Mouse (Mus musculus): ENCODE measurements around the gene Tvp23a. TPM values are rescaled to one million over a fixed set of nuclear protein-coding genes. Genes with fewer than 3 reads are reported as not detected.
A peak's percentile ranks its signal among the peaks of the same experiment; 100 is the strongest.

Gene Tvp23a
- polyA plus RNA-seq, 1 experiment from 2014 or later = 15.7 TPM

DNA sequence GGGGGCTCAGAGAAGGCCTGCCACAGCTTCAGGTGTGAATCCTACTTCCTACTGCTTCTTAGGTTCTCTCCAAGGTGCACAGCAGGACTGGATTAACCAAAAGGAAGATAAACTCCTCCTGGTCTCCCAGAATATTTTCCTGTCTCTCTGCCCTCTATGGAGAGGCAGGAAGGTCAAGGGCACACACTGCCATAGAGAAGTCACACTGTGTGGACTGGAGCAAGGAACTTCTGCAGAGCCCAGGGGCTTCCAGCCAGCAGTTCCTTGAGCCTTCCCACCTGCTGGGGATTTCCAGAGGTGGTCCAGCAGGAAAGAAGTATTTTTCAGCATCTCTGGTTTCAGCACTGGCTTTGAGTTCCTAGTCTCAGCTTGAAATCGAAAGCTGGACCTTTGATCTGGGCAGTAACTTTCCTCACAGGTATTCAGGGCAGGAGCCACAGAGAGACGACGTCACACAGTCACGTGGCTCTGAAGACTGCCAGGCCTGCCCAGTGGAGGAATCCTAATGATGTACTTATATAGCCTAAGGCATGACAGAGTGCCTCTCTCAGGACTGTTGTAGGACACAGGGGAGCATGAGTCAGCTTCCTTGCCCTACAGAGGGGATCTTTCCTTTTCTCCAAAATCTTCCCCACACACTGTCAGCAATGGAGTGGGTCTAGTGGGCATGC, 18.0 kb upstream of the Tvp23a start:
- H3K27me3 ChIP-seq (ENCODE audit: control insufficient read depth, insufficient read depth, low read length) = no peaks in the 10 kb centered on the region
- no peak overlapping the region for H3K4me3 ChIP-seq (ENCODE audit: low read length)
- no peak overlapping the region for H3K27ac ChIP-seq (ENCODE audit: low read depth, low read length)
- no peak overlapping the region for H3K9ac ChIP-seq (ENCODE audit: low read depth, low read length)
- no peak overlapping the region for H3K4me2 ChIP-seq (replicated peaks; ENCODE audit: low read depth, low read length)
- ATAC-seq (ENCODE audit: low FRiP score, low TSS enrichment) = peak; percentile 35; the same call in 1 of the 2 replicates
- no peaks in the 10 kb centered on the region for H3K9me3 ChIP-seq (ENCODE audit: control insufficient read depth, low read length)
- H3K36me3 ChIP-seq (ENCODE audit: control insufficient read depth, insufficient read depth, low read length) = no peaks in the 10 kb centered on the region
- no peaks in the 10 kb centered on the region for H3K4me1 ChIP-seq (ENCODE audit: control insufficient read depth, insufficient read depth, low read length)
- WGBS = 17% methylated on average over 4 of the region's 4 CpGs

GRCm38 (mm10) chr16:10461178-10461577, 14.0 kb upstream of the Tvp23a start:
- Histone ChIP-seq H3K9ac (ENCODE audit: low read depth, low read length) (no peak overlapping the region), H3K9me3 (ENCODE audit: control insufficient read depth, low read length) (no peaks in the 10 kb centered on the region), H3K4me1 (ENCODE audit: control insufficient read depth, insufficient read depth, low read length) (no peaks in the 10 kb centered on the region), H3K4me3 (ENCODE audit: low read length) (no peak overlapping the region), H3K27me3 (ENCODE audit: control insufficient read depth, insufficient read depth, low read length) (no peaks in the 10 kb centered on the region), H3K36me3 (ENCODE audit: control insufficient read depth, insufficient read depth, low read length) (no peaks in the 10 kb centered on the region), H3K4me2 (replicated peaks; ENCODE audit: low read depth, low read length) (no peak overlapping the region), H3K27ac (ENCODE audit: low read depth, low read length) (no peak overlapping the region)
- 91% methylated on average over 2 of the region's 2 CpGs for WGBS
- no peak for ATAC-seq (ENCODE audit: low FRiP score, low TSS enrichment)

- Histone ChIP-seq H3K4me3 (ENCODE audit: low read length) (no peak overlapping the region), H3K9ac (ENCODE audit: low read depth, low read length) (no peak overlapping the region), H3K4me1 (ENCODE audit: control insufficient read depth, insufficient read depth, low read length) (no peaks in the 10 kb centered on the region), H3K9me3 (ENCODE audit: control insufficient read depth, low read length) (no peaks in the 10 kb centered on the region), H3K36me3 (ENCODE audit: control insufficient read depth, insufficient read depth, low read length) (no peaks in the 10 kb centered on the region), H3K27ac (ENCODE audit: low read depth, low read length) (no peak overlapping the region), H3K4me2 (replicated peaks; ENCODE audit: low read depth, low read length) (no peak overlapping the region), H3K27me3 (ENCODE audit: control insufficient read depth, insufficient read depth, low read length) (no peaks in the 10 kb centered on the region)
- WGBS = 78% methylated on average over 2 of the region's 2 CpGs
- ATAC-seq (ENCODE audit: low FRiP score, low TSS enrichment) = no peak
These were observed 13.0 kb upstream of the Tvp23a start for GRCm38 (mm10) chr16:10460188-10460587.

DNA sequence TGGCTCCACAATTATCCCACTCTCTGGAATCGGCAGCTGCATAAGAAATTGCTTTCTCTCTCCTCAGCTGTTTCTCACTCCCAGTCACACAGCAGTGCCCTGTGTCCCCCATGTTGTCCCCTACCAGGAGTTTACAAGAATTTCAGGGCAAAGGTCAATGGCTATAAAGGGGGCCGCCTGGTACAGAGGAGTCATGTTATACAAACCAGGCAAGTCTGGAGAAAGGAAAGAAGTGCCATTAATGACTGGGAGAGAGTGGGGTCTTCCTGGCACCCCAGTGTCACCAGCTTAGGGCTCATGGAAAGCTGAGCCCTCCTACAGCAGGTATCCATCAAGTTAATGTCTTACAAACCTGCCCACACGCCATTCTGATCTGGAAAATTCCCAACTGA, 7.4 kb upstream of the Tvp23a start:
- Histone ChIP-seq H3K9ac (ENCODE audit: low read depth, low read length) (no peak overlapping the region), H3K27ac (ENCODE audit: low read depth, low read length) (no peak overlapping the region; the same call in 1 of the 2 replicates), H3K9me3 (ENCODE audit: control insufficient read depth, low read length) (no peaks in the 10 kb centered on the region), H3K4me2 (replicated peaks; ENCODE audit: low read depth, low read length) (no peak overlapping the region), H3K4me1 (ENCODE audit: control insufficient read depth, insufficient read depth, low read length) (0 out of 2 replicates have a peak, but pooled peaks cover 8% of the 10 kb centered on the region), H3K36me3 (ENCODE audit: control insufficient read depth, insufficient read depth, low read length) (no peaks in the 10 kb centered on the region), H3K4me3 (ENCODE audit: low read length) (no peak overlapping the region), H3K27me3 (ENCODE audit: control insufficient read depth, insufficient read depth, low read length) (no peaks in the 10 kb centered on the region)
- ATAC-seq (ENCODE audit: low FRiP score, low TSS enrichment) = peak; percentile 80; the same call in 1 of the 2 replicates
- WGBS = 10% methylated on average over 3 of the region's 3 CpGs

DNA sequence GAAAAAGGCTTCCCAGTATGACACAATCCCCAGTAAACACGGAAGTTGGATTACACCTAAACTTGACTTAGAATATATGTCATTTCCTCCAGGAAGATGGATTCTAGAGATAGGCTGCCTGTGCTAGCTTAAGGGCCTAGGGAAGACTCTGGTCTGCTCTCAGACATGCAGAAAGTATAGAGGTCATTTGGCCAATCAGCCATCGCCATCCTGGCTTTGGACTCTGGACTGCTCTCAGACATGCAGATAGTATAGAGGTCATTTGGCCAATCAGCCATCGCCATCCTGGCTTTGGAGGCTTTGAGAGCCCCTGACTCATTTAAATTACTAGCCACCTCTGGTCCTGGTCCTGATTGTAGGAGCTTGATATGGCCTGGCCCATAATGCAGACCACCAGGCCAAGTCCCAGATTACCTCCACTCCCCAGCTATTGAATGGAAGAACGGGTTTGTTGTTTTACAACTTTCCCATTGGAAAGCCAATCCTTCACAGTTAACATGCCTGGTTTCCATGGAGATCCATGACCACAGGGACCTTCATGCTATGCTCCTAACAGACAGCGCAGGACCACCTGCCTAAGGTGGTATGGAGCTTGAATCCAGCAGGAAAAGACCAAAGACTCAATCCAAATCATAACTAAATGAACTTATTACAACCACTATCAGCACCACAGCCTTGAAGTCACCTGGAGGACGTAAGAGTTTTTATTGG, 6.9 kb upstream of the Tvp23a start:
- 0 out of 2 replicates have a peak, but pooled peaks have one; percentile 33 for ATAC-seq (ENCODE audit: low FRiP score, low TSS enrichment)
- Histone ChIP-seq H3K27ac (ENCODE audit: low read depth, low read length) (no peak overlapping the region), H3K4me2 (replicated peaks; ENCODE audit: low read depth, low read length) (no peak overlapping the region), H3K4me3 (ENCODE audit: low read length) (no peak overlapping the region), H3K4me1 (ENCODE audit: control insufficient read depth, insufficient read depth, low read length) (0 out of 2 replicates have a peak, but pooled peaks cover 8% of the 10 kb centered on the region), H3K27me3 (ENCODE audit: control insufficient read depth, insufficient read depth, low read length) (no peaks in the 10 kb centered on the region), H3K9ac (ENCODE audit: low read depth, low read length) (no peak overlapping the region), H3K9me3 (ENCODE audit: control insufficient read depth, low read length) (no peaks in the 10 kb centered on the region), H3K36me3 (ENCODE audit: control insufficient read depth, insufficient read depth, low read length) (no peaks in the 10 kb centered on the region)
- 48% methylated on average over 6 of the region's 6 CpGs for WGBS

DNA sequence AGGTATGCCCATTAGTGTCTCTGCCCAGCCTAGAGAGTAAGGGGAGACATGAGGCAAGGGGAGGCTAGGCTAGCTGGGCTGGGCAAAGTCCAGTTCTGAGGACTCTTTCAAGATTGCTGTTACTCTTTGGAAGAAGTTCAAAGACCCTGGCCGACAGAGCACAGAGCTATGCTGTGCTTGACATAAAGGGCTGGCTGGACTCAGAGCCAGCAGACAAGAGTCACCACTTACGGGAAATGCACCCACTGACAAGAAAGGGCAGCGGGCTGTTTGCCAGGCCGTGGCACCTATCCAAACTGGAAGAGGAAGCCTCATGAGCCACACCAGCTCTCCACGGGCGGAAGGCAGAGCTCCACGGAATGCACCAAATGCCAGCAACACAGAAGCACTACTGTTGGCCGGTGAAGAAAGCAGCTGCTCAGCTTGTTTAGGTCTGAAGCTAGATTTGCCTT, 5.3 kb upstream of the Tvp23a start:
- WGBS = 70% methylated on average over 8 of the region's 8 CpGs
- Histone ChIP-seq H3K4me1 (ENCODE audit: control insufficient read depth, insufficient read depth, low read length) (peaks cover 14% of the 10 kb centered on the region), H3K27ac (ENCODE audit: low read depth, low read length) (no peak overlapping the region), H3K4me2 (replicated peaks; ENCODE audit: low read depth, low read length) (no peak overlapping the region), H3K36me3 (ENCODE audit: control insufficient read depth, insufficient read depth, low read length) (no peaks in the 10 kb centered on the region), H3K9ac (ENCODE audit: low read depth, low read length) (no peak overlapping the region), H3K27me3 (ENCODE audit: control insufficient read depth, insufficient read depth, low read length) (no peaks in the 10 kb centered on the region), H3K9me3 (ENCODE audit: control insufficient read depth, low read length) (no peaks in the 10 kb centered on the region), H3K4me3 (ENCODE audit: low read length) (no peak overlapping the region)
- ATAC-seq (ENCODE audit: low FRiP score, low TSS enrichment) = no peak

DNA sequence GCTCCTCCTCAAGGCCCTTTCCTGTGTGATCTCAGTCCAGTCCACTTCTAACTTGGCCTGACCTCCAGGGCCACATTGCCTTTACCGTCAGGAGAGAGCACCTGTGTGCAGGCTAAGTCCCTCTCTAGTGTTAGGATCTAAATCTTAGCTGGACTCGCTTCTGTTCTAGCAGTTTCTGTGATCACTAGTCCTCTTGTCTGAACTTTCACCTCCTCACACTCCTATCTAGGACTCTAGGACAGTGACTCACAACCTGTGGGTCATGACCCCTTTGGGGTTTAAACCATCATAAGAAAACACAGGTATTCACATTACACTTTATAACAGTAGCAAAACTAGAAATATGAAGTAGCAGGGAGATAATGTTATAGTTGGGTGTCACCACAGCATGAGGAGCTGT, 4.7 kb upstream of the Tvp23a start:
- ATAC-seq (ENCODE audit: low FRiP score, low TSS enrichment) = no peak
- Histone ChIP-seq H3K4me2 (replicated peaks; ENCODE audit: low read depth, low read length) (no peak overlapping the region), H3K27me3 (ENCODE audit: control insufficient read depth, insufficient read depth, low read length) (no peaks in the 10 kb centered on the region), H3K36me3 (ENCODE audit: control insufficient read depth, insufficient read depth, low read length) (no peaks in the 10 kb centered on the region), H3K4me3 (ENCODE audit: low read length) (no peak overlapping the region), H3K9ac (ENCODE audit: low read depth, low read length) (no peak overlapping the region), H3K9me3 (ENCODE audit: control insufficient read depth, low read length) (no peaks in the 10 kb centered on the region), H3K27ac (ENCODE audit: low read depth, low read length) (no peak overlapping the region), H3K4me1 (ENCODE audit: control insufficient read depth, insufficient read depth, low read length) (peaks cover 17% of the 10 kb centered on the region)
- 65% methylated on average over 2 of the region's 2 CpGs for WGBS

DNA sequence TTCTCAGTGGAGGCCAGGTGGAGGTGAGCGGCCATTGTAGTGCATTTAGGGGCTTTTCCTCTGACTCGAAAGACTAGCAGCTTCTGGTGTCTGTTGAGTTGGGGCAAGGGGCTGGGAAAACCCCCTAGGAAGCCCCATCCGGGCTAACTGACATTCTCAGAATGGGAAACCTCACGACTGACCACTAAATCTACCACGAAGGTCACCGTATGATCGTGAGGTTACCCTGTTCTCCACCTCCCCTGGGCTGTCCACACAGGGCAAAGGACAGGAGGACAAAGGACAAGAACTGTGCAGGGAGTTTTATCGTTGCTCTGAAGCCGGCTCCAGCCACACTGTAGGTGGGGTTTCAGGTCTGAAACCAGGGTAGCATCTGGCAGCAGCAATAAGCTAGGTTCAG, 1.8 kb upstream of the Tvp23a start:
- no peak overlapping the region for H3K4me3 ChIP-seq (ENCODE audit: low read length)
- no peak overlapping the region for H3K4me2 ChIP-seq (replicated peaks; ENCODE audit: low read depth, low read length)
- no peaks in the 10 kb centered on the region for H3K27me3 ChIP-seq (ENCODE audit: control insufficient read depth, insufficient read depth, low read length)
- H3K9ac ChIP-seq (ENCODE audit: low read depth, low read length) = no peak overlapping the region
- H3K36me3 ChIP-seq (ENCODE audit: control insufficient read depth, insufficient read depth, low read length) = no peaks in the 10 kb centered on the region
- peaks cover 17% of the 10 kb centered on the region for H3K4me1 ChIP-seq (ENCODE audit: control insufficient read depth, insufficient read depth, low read length)
- 83% methylated on average over 9 of the region's 9 CpGs for WGBS
- no peak for ATAC-seq (ENCODE audit: low FRiP score, low TSS enrichment)
- H3K9me3 ChIP-seq (ENCODE audit: control insufficient read depth, low read length) = no peaks in the 10 kb centered on the region
- H3K27ac ChIP-seq (ENCODE audit: low read depth, low read length) = no peak overlapping the region

DNA sequence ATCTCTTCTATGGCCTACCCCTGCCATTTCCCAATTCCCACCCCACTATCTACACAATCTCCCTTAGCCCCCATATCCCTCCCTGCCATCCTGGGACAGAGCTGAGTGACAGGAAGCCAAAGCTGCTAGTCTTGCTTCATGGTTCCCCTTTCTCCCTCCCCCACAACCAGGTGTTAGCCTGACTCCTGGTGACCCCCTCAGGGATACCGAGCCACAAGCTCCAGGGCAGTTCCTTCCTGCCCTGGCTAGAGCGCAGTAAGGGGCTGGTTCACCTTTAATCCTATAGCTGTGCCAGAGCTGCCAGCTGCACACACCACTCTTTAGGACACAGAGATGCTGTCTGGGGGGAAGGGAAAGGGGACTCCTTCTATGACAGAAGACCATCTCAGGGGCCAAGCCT, 619 bp upstream of the Tvp23a start:
- H3K4me2 ChIP-seq (replicated peaks; ENCODE audit: low read depth, low read length) = peak overlapping the region; percentile 77
- peak overlapping the region; percentile 61 for H3K9ac ChIP-seq (ENCODE audit: low read depth, low read length)
- 0 out of 2 replicates have a peak overlapping the region, but pooled peaks have one; percentile 56 for H3K27ac ChIP-seq (ENCODE audit: low read depth, low read length)
- ATAC-seq (ENCODE audit: low FRiP score, low TSS enrichment) = no peak
- WGBS = 44% methylated on average over 2 of the region's 2 CpGs
- H3K27me3 ChIP-seq (ENCODE audit: control insufficient read depth, insufficient read depth, low read length) = no peaks in the 10 kb centered on the region
- H3K36me3 ChIP-seq (ENCODE audit: control insufficient read depth, insufficient read depth, low read length) = no peaks in the 10 kb centered on the region
- peak overlapping the region; percentile 46 for H3K4me3 ChIP-seq (ENCODE audit: low read length)
- H3K4me1 ChIP-seq (ENCODE audit: control insufficient read depth, insufficient read depth, low read length) = peaks cover 17% of the 10 kb centered on the region
- H3K9me3 ChIP-seq (ENCODE audit: control insufficient read depth, low read length) = no peaks in the 10 kb centered on the region
